Comparison of ENCODE assay signal across 15 mouse cellular contexts in the genomic region with DNA sequence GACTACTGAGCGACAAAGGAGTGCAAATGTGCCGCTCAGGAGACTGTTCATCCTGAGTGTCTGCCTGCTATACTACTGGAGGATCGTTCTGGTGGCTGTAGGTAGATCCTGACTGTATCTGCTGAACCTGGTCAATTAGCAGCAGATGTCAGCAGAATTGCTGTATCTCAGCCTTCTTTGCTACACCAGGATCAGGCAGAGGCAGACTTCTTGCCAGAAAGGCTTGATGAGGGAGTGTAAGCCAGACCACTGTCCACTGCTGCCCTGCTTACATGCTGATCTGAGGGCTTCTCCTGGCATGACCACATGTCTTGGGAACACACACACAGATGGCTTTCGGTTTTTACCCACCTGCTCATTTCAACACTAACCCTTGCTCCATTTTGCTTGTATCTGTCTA. TPM values are rescaled to one million over a fixed set of nuclear protein-coding genes. Genes with fewer than 3 reads are reported as not detected.
A peak's percentile ranks its signal among the peaks of the same experiment; 100 is the strongest.
DNase-seq lines count a peak whose midpoint lies in the region; ATAC-seq and TF ChIP-seq lines count a peak whose summit lies in the region.
"Had no signal": no experiment of that assay in that cellular context is flagged by ENCODE, and none has a peak within 500 bp of the region (broad histone marks: within the 10 kb centered on the region; RNA-seq: fewer than 3 reads in every experiment).

No protein-coding gene starts in this region.

- H3K9ac ChIP-seq in forebrain, embryonic 16.5 days (replicated peaks; ENCODE audit: low read depth, low read length), result peak overlapping the region; percentile 99; the same call in 1 of the 2 replicates
- no peak overlapping the region for H3K9ac ChIP-seq in neural tube, embryonic 14.5 days (replicated peaks; ENCODE audit: low read depth, low read length)
- H3K9ac ChIP-seq: heart, embryonic 15.5 days; liver, embryonic 14.5 days had no signal

- H3K27me3 ChIP-seq in forebrain, embryonic 16.5 days (replicated peaks; ENCODE audit: control insufficient read depth, insufficient read depth, low read length), result no peaks in the 10 kb centered on the region
- H3K27me3 ChIP-seq in midbrain, embryonic 10.5 days (ENCODE audit: low read depth, poor library complexity, severe bottlenecking), result peaks cover 48% of the 10 kb centered on the region
- H3K27me3 ChIP-seq in neural tube, embryonic 14.5 days (ENCODE audit: control insufficient read depth, insufficient read depth, low read length), result peaks cover 6% of the 10 kb centered on the region; the same call in 1 of the 2 replicates

- intact Hi-C loops in left cerebral cortex, adult 2 months (cut with DNase I), result loop anchor here (2.0 kb wide), 1 partner anchor 143 kb away; the partner anchor contains the start of gene Dusp8

- no peak for DNase-seq in left cerebral cortex, adult 2 months (ENCODE audit: extremely low spot score in 1 of 2, low spot score in 2 of 2)
- DNase-seq in left cerebral cortex, adult 8-10 months (ENCODE audit: low spot score in 2 of 2), result no peak
- no peak for DNase-seq in midbrain, embryonic 10.5 days (ENCODE audit: low spot score)
- no peak for DNase-seq in urinary bladder, adult 2 months (ENCODE audit: low spot score)
- DNase-seq in adipocyte (ENCODE audit: low spot score), result no peak
- no peak for DNase-seq in ovary, adult 18-20 months (ENCODE audit: low spot score)
- DNase-seq: adrenal gland, postnatal 25 days; kidney, postnatal 10 days; lung, postnatal 10 days; right cerebral cortex, postnatal 25 days; thymus, adult 2 months had no signal

- no peak overlapping the region; the same call in 1 of the 2 replicates for H3K27ac ChIP-seq in left cerebral cortex, adult 2 months
- H3K27ac ChIP-seq in forebrain, embryonic 16.5 days (ENCODE audit: low read length), result no peak overlapping the region
- H3K27ac ChIP-seq in midbrain, embryonic 10.5 days (replicated peaks), result peak overlapping the region; percentile 99
- no peak overlapping the region for H3K27ac ChIP-seq in neural tube, embryonic 14.5 days (ENCODE audit: low read depth, low read length)
- H3K27ac ChIP-seq: heart, embryonic 15.5 days; liver, embryonic 14.5 days had no signal

- no peaks in the 10 kb centered on the region for H3K36me3 ChIP-seq in forebrain, embryonic 16.5 days (ENCODE audit: control insufficient read depth, insufficient read depth)
- peaks cover 31% of the 10 kb centered on the region for H3K36me3 ChIP-seq in midbrain, embryonic 10.5 days
- H3K36me3 ChIP-seq in neural tube, embryonic 14.5 days (ENCODE audit: control insufficient read depth, insufficient read depth, low read length), result no peaks in the 10 kb centered on the region
- H3K36me3 ChIP-seq: heart, embryonic 15.5 days had no signal

- no peaks in the 10 kb centered on the region for H3K9me3 ChIP-seq in forebrain, embryonic 16.5 days (ENCODE audit: control insufficient read depth, low read length)
- no peaks in the 10 kb centered on the region for H3K9me3 ChIP-seq in midbrain, embryonic 10.5 days (replicated peaks)
- H3K9me3 ChIP-seq in neural tube, embryonic 14.5 days (ENCODE audit: control insufficient read depth, low read length), result no peaks in the 10 kb centered on the region

- no peak for ATAC-seq in forebrain, embryonic 16.5 days
- ATAC-seq in neural tube, embryonic 14.5 days (ENCODE audit: low read depth), result no peak

- H3K4me1 ChIP-seq in forebrain, embryonic 16.5 days (replicated peaks; ENCODE audit: control insufficient read depth, insufficient read depth, low read length), result peaks cover 57% of the 10 kb centered on the region
- peaks cover 81% of the 10 kb centered on the region for H3K4me1 ChIP-seq in midbrain, embryonic 10.5 days
- peaks cover 45% of the 10 kb centered on the region for H3K4me1 ChIP-seq in neural tube, embryonic 14.5 days (ENCODE audit: control insufficient read depth, insufficient read depth, low read length)

- H3K4me3 ChIP-seq in left cerebral cortex, adult 2 months, result peak overlapping the region; percentile 80; the same call in 1 of the 2 replicates
- peak overlapping the region; percentile 79 for H3K4me3 ChIP-seq in forebrain, embryonic 16.5 days (replicated peaks; ENCODE audit: low read length)
- H3K4me3 ChIP-seq in midbrain, embryonic 10.5 days, result peak overlapping the region; percentile 95
- peak overlapping the region; percentile 89; the same call in 1 of the 2 replicates for H3K4me3 ChIP-seq in neural tube, embryonic 14.5 days (ENCODE audit: low read depth, low read length)
- H3K4me3 ChIP-seq: heart, embryonic 15.5 days had no signal

- no peak for TF ChIP-seq CTCF in left cerebral cortex, adult 2 months (IDR thresholded peaks at IDR 0.05)

- H3K4me2 ChIP-seq in forebrain, embryonic 16.5 days (ENCODE audit: low read length), result peak overlapping the region; percentile 79
- H3K4me2 ChIP-seq in neural tube, embryonic 14.5 days (ENCODE audit: low read depth, low read length), result peak overlapping the region; percentile 91
- H3K4me2 ChIP-seq: heart, embryonic 15.5 days had no signal

- 86% methylated on average over 4 of the region's 4 CpGs for WGBS in forebrain, embryonic 16.5 days
- WGBS in midbrain, embryonic 10.5 days, result 83% methylated on average over 4 of the region's 4 CpGs
- 76% methylated on average over 4 of the region's 4 CpGs for WGBS in neural tube, embryonic 14.5 days

RNA-seq across cellular contexts. Expression of gene Brsk2, which starts 2.3 kb away (rescaled TPM):
- 100 to 1,000 TPM; 223 to 224 TPM for total RNA-seq in left cerebral cortex, adult 2 months (2021)
- 100 to 1,000 TPM; 190 to 209 (median 202) TPM for total RNA-seq in left cerebral cortex, adult 8-10 months (2022)
- polyA plus RNA-seq in forebrain, embryonic 16.5 days (2015; fragmentation: Nextera tagmentation; extraction: Ambion mirVana), result 22.7 and 26.5 TPM in 2 replicates
- polyA plus RNA-seq in midbrain, embryonic 10.5 days (2016; fragmentation: Nextera tagmentation; extraction: Ambion mirVana), result 7.8 and 11.4 TPM in 2 replicates
- 25.8 and 27.7 TPM in 2 replicates for polyA plus RNA-seq in neural tube, embryonic 14.5 days (2014; fragmentation: Nextera tagmentation; extraction: Ambion mirVana)
- polyA plus RNA-seq in urinary bladder, adult 2 months (2012; rRNA removed), result 0.27 and 0.34 TPM in 2 replicates

RNA-seq across cellular contexts. Expression of gene Tollip, which starts 33.5 kb away (rescaled TPM):
- 100 to 1,000 TPM; 116 to 132 TPM for total RNA-seq in left cerebral cortex, adult 2 months (2021)
- 100 to 1,000 TPM; 107 to 115 (median 111) TPM for total RNA-seq in left cerebral cortex, adult 8-10 months (2022)
- polyA plus RNA-seq in forebrain, embryonic 16.5 days (2015; fragmentation: Nextera tagmentation; extraction: Ambion mirVana), result 96.0 and 101 TPM in 2 replicates
- polyA plus RNA-seq in midbrain, embryonic 10.5 days (2016; fragmentation: Nextera tagmentation; extraction: Ambion mirVana), result 52.9 and 66.6 TPM in 2 replicates
- 69.2 and 80.0 TPM in 2 replicates for polyA plus RNA-seq in neural tube, embryonic 14.5 days (2014; fragmentation: Nextera tagmentation; extraction: Ambion mirVana)
- 47.1 and 47.7 TPM in 2 replicates for polyA plus RNA-seq in urinary bladder, adult 2 months (2012; rRNA removed)
